Mouse (Mus musculus) right cerebral cortex, postnatal 25 days (tissue): ENCODE data around the gene Olfr1179.
"Not testable (repeated sequence)": the region's sequence is repeated elsewhere in the genome, so short reads cannot be mapped to it uniquely, and the experiment has no call there.

Experiments
- DNase-seq: peaks from one replicate; pipeline ENCODE4 v3.0.0; 2022

Olfr1179 gene

GRCm38 (mm10) chr2:88406353-88406752, at the start of gene Olfr1179:
Gene Olfr1179 (minus strand): TSS chr2:88406453.
- no peak for DNase-seq

GRCm38 (mm10) chr2:88454567-88454966, 48.3 kb upstream of the Olfr1179 start, which contains the start of gene Olfr1183:
Gene Olfr1183 (plus strand): TSS chr2:88454867.
- DNase-seq: not testable (repeated sequence)

- DNase-seq: no peak
Measured at GRCm38 (mm10) chr2:88449031-88449430, 42.8 kb upstream of the Olfr1179 start, which contains the start of gene Gm13757. Gene Gm13757 (minus strand): TSS chr2:88449131.

- no peak for DNase-seq
Measured at GRCm38 (mm10) chr2:88426071-88426470, 19.8 kb upstream of the Olfr1179 start, which contains the start of gene Olfr1181. Gene Olfr1181 (minus strand): TSS chr2:88426171.

GRCm38 (mm10) chr2:88419051-88419450, 12.8 kb upstream of the Olfr1179 start, which contains the start of gene Olfr1180:
Gene Olfr1180 (minus strand): TSS chr2:88419151.
- DNase-seq: no peak

DNA sequence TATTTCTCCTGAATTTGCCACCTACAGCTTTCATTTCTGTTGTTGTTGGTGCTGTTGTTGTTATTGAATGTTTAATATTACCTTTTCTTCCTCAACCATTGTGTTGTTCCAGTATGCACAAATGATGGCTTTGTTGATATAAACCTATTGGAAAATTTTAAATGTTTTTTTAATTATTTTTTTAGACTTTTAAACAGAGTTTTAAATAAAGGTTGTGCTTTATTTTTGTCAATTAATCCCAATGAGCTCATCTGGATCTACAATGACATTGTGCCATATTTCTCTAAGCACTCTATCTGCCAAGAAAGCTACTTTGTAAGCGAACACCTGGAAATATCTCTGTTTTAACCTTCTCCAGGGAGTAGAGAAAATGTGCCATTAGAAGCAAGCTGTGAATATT, 19.5 kb downstream of the Olfr1179 start, which contains the start of gene Olfr1178:
Olfr1178 (plus strand) TSS at position 301 of the 400 bp plus-strand sequence.
- DNase-seq: no peak

DNA sequence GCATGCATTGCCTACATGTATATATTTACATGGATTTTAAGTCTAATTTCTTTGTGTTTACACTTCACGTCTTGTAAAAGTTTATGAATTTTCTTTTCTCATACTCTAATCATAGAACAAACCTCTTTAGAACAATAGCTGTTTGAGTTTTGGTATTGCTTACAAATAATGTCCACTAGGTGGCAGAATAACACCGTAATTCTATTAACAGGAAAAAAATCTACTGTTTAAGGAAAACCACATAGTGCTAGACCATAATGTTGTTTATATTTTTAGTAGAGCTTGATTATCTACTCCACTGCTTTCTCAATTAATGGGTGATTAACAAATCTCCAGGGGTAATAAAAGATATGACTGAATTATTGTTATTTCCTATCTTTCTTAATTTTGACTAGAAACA, 49.9 kb downstream of the Olfr1179 start:
- no peak for DNase-seq
